Mouse (Mus musculus) megakaryocyte, embryonic 14.5 days (primary cell): ENCODE measurements at regions not wholly inside any gene's neighbourhood (a gene's known extent, or its start where the extent isn't known, plus 50 kb on each side); places are given as distances from the start of the nearest gene placed in this dataset.
"Not testable (repeated sequence)": the region's sequence is repeated elsewhere in the genome, so short reads cannot be mapped to it uniquely, and the experiment has no call there.

Source experiments
- H3K27me3 ChIP-seq: replicated peaks from 2 replicates; pipeline ENCODE3; 2012; ENCODE audit warnings: inconsistent platforms
- H3K36me3 ChIP-seq: replicated peaks from 2 replicates; pipeline ENCODE3; 2012; ENCODE audit warnings: low read length, inconsistent platforms, mixed read lengths
- H3K4me1 ChIP-seq: 2 replicates; pipeline ENCODE4 v1.6.1; 2012; ENCODE audit warnings: inconsistent platforms
- H3K4me3 ChIP-seq: replicated peaks from 2 replicates; pipeline ENCODE3; 2012; ENCODE audit warnings: moderate library complexity, mild to moderate bottlenecking, inconsistent platforms
- H3K9me3 ChIP-seq: 2 replicates; pipeline ENCODE4 v1.6.1; 2012; ENCODE audit warnings: inconsistent platforms
- FLI1 ChIP-seq: IDR thresholded peaks from 2 replicates; pipeline ENCODE4 v1.6.1; 2012; ENCODE audit warnings: low read length, inconsistent platforms, mixed read lengths
- GATA1 ChIP-seq: IDR thresholded peaks from 3 replicates; pipeline ENCODE4 v1.6.1; 2012; ENCODE audit warnings: mixed read lengths, low read length, inconsistent platforms, borderline replicate concordance

- H3K9me3 ChIP-seq, result no peaks in the 10 kb centered on the region
- H3K4me3 ChIP-seq, result no peak overlapping the region
- TF ChIP-seq FLI1 (no peak), GATA1 (no peak)
- no peaks in the 10 kb centered on the region for H3K4me1 ChIP-seq
- H3K36me3 ChIP-seq, result no peaks in the 10 kb centered on the region
- peaks cover 4% of the 10 kb centered on the region for H3K27me3 ChIP-seq
Measured at GRCm38 (mm10) chr8:88064414-88065110, 54.0 kb upstream of the Cnep1r1 start.

GRCm38 (mm10) chr8:88059107-88059506 lies 59.5 kb upstream of the Cnep1r1 start:
- H3K36me3 ChIP-seq, H3K4me3 ChIP-seq, H3K9me3 ChIP-seq, H3K4me1 ChIP-seq, H3K27me3 ChIP-seq: not testable (repeated sequence)

GRCm38 (mm10) chr8:88057686-88058234 lies 60.8 kb upstream of the Cnep1r1 start:
- no peaks in the 10 kb centered on the region for H3K4me1 ChIP-seq
- TF ChIP-seq GATA1 (no peak), FLI1 (no peak)
- H3K27me3 ChIP-seq, result peaks cover 5% of the 10 kb centered on the region

GRCm38 (mm10) chr8:88050651-88051050 lies 67.9 kb upstream of the Cnep1r1 start:
- H3K27me3 ChIP-seq, result peaks cover 4% of the 10 kb centered on the region
- no peaks in the 10 kb centered on the region for H3K36me3 ChIP-seq
- TF ChIP-seq GATA1 (no peak), FLI1 (no peak)
- H3K4me1 ChIP-seq, result no peaks in the 10 kb centered on the region
- H3K4me3 ChIP-seq, result no peak overlapping the region
- no peaks in the 10 kb centered on the region for H3K9me3 ChIP-seq

More at GRCm38 (mm10) chr8:88057686-88058234, 60.8 kb upstream of the Cnep1r1 start:
- Histone ChIP-seq H3K36me3 (no peaks in the 10 kb centered on the region), H3K4me3 (no peak overlapping the region), H3K9me3 (no peaks in the 10 kb centered on the region)

GRCm38 (mm10) chr8:88049091-88049490 lies 69.5 kb upstream of the Cnep1r1 start:
- Histone ChIP-seq H3K9me3 (no peaks in the 10 kb centered on the region), H3K4me3 (no peak overlapping the region), H3K4me1 (no peaks in the 10 kb centered on the region), H3K36me3 (no peaks in the 10 kb centered on the region), H3K27me3 (peaks cover 4% of the 10 kb centered on the region)
- no peak for TF ChIP-seq GATA1
- no peak for TF ChIP-seq FLI1

- TF ChIP-seq GATA1 (no peak), FLI1 (no peak)
- no peak overlapping the region for H3K4me3 ChIP-seq
- no peaks in the 10 kb centered on the region for H3K4me1 ChIP-seq
- H3K9me3 ChIP-seq, result no peaks in the 10 kb centered on the region
- H3K27me3 ChIP-seq, result peaks cover 6% of the 10 kb centered on the region
- H3K36me3 ChIP-seq, result no peaks in the 10 kb centered on the region
Measured at GRCm38 (mm10) chr8:88045995-88046394, 72.6 kb upstream of the Cnep1r1 start.

GRCm38 (mm10) chr8:88039286-88039685 lies 79.3 kb upstream of the Cnep1r1 start:
- Histone ChIP-seq H3K4me1 (no peaks in the 10 kb centered on the region), H3K36me3 (no peaks in the 10 kb centered on the region), H3K27me3 (peaks cover 3% of the 10 kb centered on the region)

GRCm38 (mm10) chr8:88037994-88038393 lies 78.6 kb upstream of the Zfp423 start:
- no peaks in the 10 kb centered on the region for H3K36me3 ChIP-seq

More at GRCm38 (mm10) chr8:88039286-88039685, 79.3 kb upstream of the Cnep1r1 start:
- TF ChIP-seq GATA1, result no peak
- H3K9me3 ChIP-seq, result peaks cover 5% of the 10 kb centered on the region
- H3K4me3 ChIP-seq, result no peak overlapping the region

GRCm38 (mm10) chr8:88033054-88033453 lies 73.7 kb upstream of the Zfp423 start:
- H3K36me3 ChIP-seq, result no peaks in the 10 kb centered on the region
- TF ChIP-seq FLI1, result no peak
- TF ChIP-seq GATA1, result no peak
- peaks cover 14% of the 10 kb centered on the region for H3K27me3 ChIP-seq
- no peaks in the 10 kb centered on the region for H3K4me1 ChIP-seq
- peaks cover 5% of the 10 kb centered on the region for H3K9me3 ChIP-seq
- H3K4me3 ChIP-seq, result no peak overlapping the region

More at GRCm38 (mm10) chr8:88037994-88038393, 78.6 kb upstream of the Zfp423 start:
- TF ChIP-seq GATA1 (no peak), FLI1 (no peak)
- Histone ChIP-seq H3K9me3 (peaks cover 5% of the 10 kb centered on the region), H3K27me3 (peaks cover 3% of the 10 kb centered on the region), H3K4me3 (peak overlapping the region; percentile 23), H3K4me1 (no peaks in the 10 kb centered on the region)

GRCm38 (mm10) chr8:88024496-88024895 lies 65.1 kb upstream of the Zfp423 start:
- H3K27me3 ChIP-seq, result peaks cover 34% of the 10 kb centered on the region
- no peaks in the 10 kb centered on the region for H3K9me3 ChIP-seq
- H3K36me3 ChIP-seq, result no peaks in the 10 kb centered on the region
- H3K4me1 ChIP-seq, result no peaks in the 10 kb centered on the region
- TF ChIP-seq GATA1 (no peak), FLI1 (no peak)
- H3K4me3 ChIP-seq, result no peak overlapping the region

GRCm38 (mm10) chr8:88023423-88023822 lies 64.0 kb upstream of the Zfp423 start:
- Histone ChIP-seq H3K9me3 (peaks cover 4% of the 10 kb centered on the region), H3K4me3 (no peak overlapping the region), H3K36me3 (no peaks in the 10 kb centered on the region), H3K27me3 (peaks cover 31% of the 10 kb centered on the region), H3K4me1 (no peaks in the 10 kb centered on the region)
- TF ChIP-seq GATA1, result no peak
- TF ChIP-seq FLI1, result no peak
